ENCODE assay signal across 27 mouse cellular contexts in the genomic region with DNA sequence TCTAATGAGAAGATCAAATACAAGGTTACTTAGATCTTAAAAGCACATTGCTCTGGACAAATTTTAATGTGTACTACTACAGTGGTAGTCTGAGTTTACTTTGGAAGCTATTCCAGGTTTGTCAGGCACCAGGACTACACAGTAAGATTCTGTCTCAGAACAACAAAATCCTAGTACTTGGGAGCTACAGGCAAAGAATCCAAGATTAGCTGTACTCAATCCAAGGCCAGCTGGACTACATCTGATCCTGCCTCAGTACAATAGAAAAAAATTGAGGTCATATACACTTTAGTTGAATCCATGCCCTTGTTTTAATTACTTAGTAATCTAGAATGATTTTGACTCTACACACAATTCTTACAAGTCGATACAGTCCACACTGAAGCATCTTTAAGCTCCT. TPM values are rescaled to one million over a fixed set of nuclear protein-coding genes. Genes with fewer than 3 reads are reported as not detected.
DNase-seq lines count a peak whose midpoint lies in the region; ATAC-seq and TF ChIP-seq lines count a peak whose summit lies in the region.
"Had no signal": no experiment of that assay in that cellular context is flagged by ENCODE, and none has a peak within 500 bp of the region (broad histone marks: within the 10 kb centered on the region; RNA-seq: fewer than 3 reads in every experiment).

No protein-coding gene starts in this region.

- no peak for TF ChIP-seq CTCF in heart, adult 2 months (IDR thresholded peaks at IDR 0.05)

- no peaks in the 10 kb centered on the region for H3K4me1 ChIP-seq in heart, adult 2 months (ENCODE audit: control insufficient read depth, insufficient read depth, low read length)
- no peaks in the 10 kb centered on the region for H3K4me1 ChIP-seq in lung, embryonic 16.5 days (replicated peaks; ENCODE audit: control insufficient read depth, insufficient read depth, low read length)
- H3K4me1 ChIP-seq: embryonic facial prominence, embryonic 10.5 days; embryonic facial prominence, embryonic 12.5 days; forebrain, embryonic 13.5 days; forebrain, embryonic 15.5 days had no signal

- no peaks in the 10 kb centered on the region for H3K36me3 ChIP-seq in heart, adult 2 months (ENCODE audit: control insufficient read depth, insufficient read depth, low read length)
- H3K36me3 ChIP-seq in lung, embryonic 16.5 days (ENCODE audit: control insufficient read depth, insufficient read depth, low read length) = peaks cover 5% of the 10 kb centered on the region; the same call in 1 of the 2 replicates
- H3K36me3 ChIP-seq: forebrain, embryonic 15.5 days had no signal

- TF ChIP-seq POLR2A in heart, adult 2 months (IDR thresholded peaks at IDR 0.05; ENCODE audit: insufficient read depth, low read depth, low read length) = no peak

- intact Hi-C loops in heart, adult 2 months (cut with DNase I) = no loop called here
- intact Hi-C loops in heart, postnatal 10 days (cut with DNase I) = no loop called here

- H3K9me3 ChIP-seq in lung, embryonic 16.5 days (ENCODE audit: control insufficient read depth, low read length) = no peaks in the 10 kb centered on the region
- H3K9me3 ChIP-seq: embryonic facial prominence, embryonic 10.5 days; embryonic facial prominence, embryonic 12.5 days; forebrain, embryonic 13.5 days; forebrain, embryonic 15.5 days; G1E had no signal

- H3K79me2 ChIP-seq in heart, adult 2 months (replicated peaks; ENCODE audit: control insufficient read depth, insufficient read depth, low read length) = no peaks in the 10 kb centered on the region

- H3K9ac ChIP-seq in heart, adult 2 months (ENCODE audit: low read depth, low read length) = no peak overlapping the region
- no peak overlapping the region for H3K9ac ChIP-seq in lung, embryonic 16.5 days (ENCODE audit: low read length)
- H3K9ac ChIP-seq: embryonic facial prominence, embryonic 12.5 days; forebrain, embryonic 13.5 days; forebrain, embryonic 15.5 days had no signal

- no peak overlapping the region for H3K4me2 ChIP-seq in lung, embryonic 16.5 days (ENCODE audit: low read depth, low read length)
- H3K4me2 ChIP-seq: embryonic facial prominence, embryonic 12.5 days; forebrain, embryonic 13.5 days; forebrain, embryonic 15.5 days had no signal

- no peak for TF ChIP-seq EP300 in heart, adult 2 months (IDR thresholded peaks at IDR 0.05; ENCODE audit: insufficient read depth, low read depth, low read length)

- no peak overlapping the region for H3K4me3 ChIP-seq in heart, adult 2 months
- H3K4me3 ChIP-seq in lung, embryonic 16.5 days (ENCODE audit: low read length) = no peak overlapping the region
- H3K4me3 ChIP-seq: embryonic facial prominence, embryonic 10.5 days; embryonic facial prominence, embryonic 12.5 days; forebrain, embryonic 13.5 days; forebrain, embryonic 15.5 days had no signal

- DNase-seq in heart, adult 11 months = peak; percentile 90
- DNase-seq in heart, adult 2 months = no peak
- peak; percentile 34 to 37 for DNase-seq in heart, postnatal 10 days
- DNase-seq in heart, postnatal 4 days = no peak
- no peak for DNase-seq in lung, postnatal 4 days
- DNase-seq: adrenal gland, adult 8-10 months; adrenal gland, postnatal 14 days; adrenal gland, postnatal 36 days; B cell, adult 2 months; cerebellum, adult 11-12 months; cerebellum, adult 2 months; cerebellum, adult 9-10 months; cerebellum, postnatal 10 days; cerebellum, postnatal 25 days had no signal

- 77% methylated on average over 1 of the region's 1 CpGs for WGBS in heart, adult 2 months
- WGBS in lung, embryonic 16.5 days = 73% methylated on average over 1 of the region's 1 CpGs

- peak; percentile 60; the same call in 1 of the 2 replicates for ATAC-seq in lung, embryonic 16.5 days (ENCODE audit: low read depth)
- ATAC-seq: activated CD4-positive, CD25-positive, alpha-beta regulatory T cell, adult 4 months; CD4-positive, CD25-positive, alpha-beta regulatory T cell, adult 4 months; forebrain, embryonic 13.5 days; forebrain, embryonic 15.5 days; Patski had no signal

- no peaks in the 10 kb centered on the region for H3K27me3 ChIP-seq in heart, adult 2 months (ENCODE audit: control insufficient read depth, insufficient read depth, low read length)
- no peaks in the 10 kb centered on the region for H3K27me3 ChIP-seq in lung, embryonic 16.5 days (ENCODE audit: control insufficient read depth, insufficient read depth, low read depth, low read length)
- H3K27me3 ChIP-seq: embryonic facial prominence, embryonic 12.5 days; forebrain, embryonic 13.5 days; forebrain, embryonic 15.5 days; Patski had no signal

- H3K27ac ChIP-seq in heart, adult 2 months = no peak overlapping the region
- H3K27ac ChIP-seq in lung, embryonic 16.5 days (ENCODE audit: low read length) = no peak overlapping the region
- H3K27ac ChIP-seq: embryonic facial prominence, embryonic 10.5 days; embryonic facial prominence, embryonic 12.5 days; forebrain, embryonic 13.5 days; forebrain, embryonic 15.5 days had no signal

RNA-seq across cellular contexts. Expression of a gene that starts 16.1 kb away (rescaled TPM):
- total RNA-seq in heart, adult 2 months (2021) = 10 to 100 TPM; 57.1 to 58.3 TPM
- 32.3 and 53.6 TPM in 2 replicates for polyA plus RNA-seq in heart, adult 2 months (2012; rRNA removed)
- total RNA-seq in heart, postnatal 10 days (2021) = 10 to 100 TPM; 59.8 to 61.4 TPM
- 10 to 100 TPM; 54.2 to 59.1 TPM for total RNA-seq in heart, postnatal 4 days (2021)
- polyA plus RNA-seq in lung, embryonic 16.5 days (2015; fragmentation: Nextera tagmentation; extraction: Ambion mirVana) = 65.3 and 68.9 TPM in 2 replicates

RNA-seq across cellular contexts. Expression of a gene that starts 33.5 kb away (rescaled TPM):
- total RNA-seq in heart, adult 2 months (2021) = 10 to 100 TPM; 60.6 to 64.8 TPM
- 56.0 and 68.7 TPM in 2 replicates for polyA plus RNA-seq in heart, adult 2 months (2012; rRNA removed)
- 10 to 100 TPM; 43.4 to 53.1 TPM for total RNA-seq in heart, postnatal 10 days (2021)
- total RNA-seq in heart, postnatal 4 days (2021) = 10 to 100 TPM; 39.0 TPM
- 32.7 and 35.5 TPM in 2 replicates for polyA plus RNA-seq in lung, embryonic 16.5 days (2015; fragmentation: Nextera tagmentation; extraction: Ambion mirVana)

RNA-seq across cellular contexts. Expression of a gene that starts 41.6 kb away (rescaled TPM):
- total RNA-seq in heart, adult 2 months (2021) = 10 to 100 TPM; 17.9 to 18.7 TPM
- polyA plus RNA-seq in heart, adult 2 months (2012; rRNA removed) = 17.2 and 26.5 TPM in 2 replicates
- 10 to 100 TPM; 18.9 to 22.1 TPM for total RNA-seq in heart, postnatal 10 days (2021)
- total RNA-seq in heart, postnatal 4 days (2021) = 10 to 100 TPM; 16.9 to 18.3 TPM
- polyA plus RNA-seq in lung, embryonic 16.5 days (2015; fragmentation: Nextera tagmentation; extraction: Ambion mirVana) = 28.6 and 29.6 TPM in 2 replicates

RNA-seq across cellular contexts. Expression of a gene that starts 41.8 kb away (rescaled TPM):
- 10 to 100 TPM; 19.4 to 27.3 TPM for total RNA-seq in heart, adult 2 months (2021)
- polyA plus RNA-seq in heart, adult 2 months (2012; rRNA removed) = 19.7 and 27.9 TPM in 2 replicates
- 10 to 100 TPM; 24.9 to 28.8 TPM for total RNA-seq in heart, postnatal 10 days (2021)
- total RNA-seq in heart, postnatal 4 days (2021) = 10 to 100 TPM; 37.4 to 41.1 TPM
- 68.6 and 75.3 TPM in 2 replicates for polyA plus RNA-seq in lung, embryonic 16.5 days (2015; fragmentation: Nextera tagmentation; extraction: Ambion mirVana)

RNA-seq across cellular contexts. Expression of a gene that starts 50.5 kb away (rescaled TPM):
- not detected for total RNA-seq in heart, adult 2 months (2021)
- polyA plus RNA-seq in heart, adult 2 months (2012; rRNA removed) = not detected in 2 replicates
- not detected for total RNA-seq in heart, postnatal 10 days (2021)
- total RNA-seq in heart, postnatal 4 days (2021) = not detected
- 1.7 and 1.9 TPM in 2 replicates for polyA plus RNA-seq in lung, embryonic 16.5 days (2015; fragmentation: Nextera tagmentation; extraction: Ambion mirVana)
- total RNA-seq: adrenal gland, adult 18-20 months; adrenal gland, adult 8-10 months; adrenal gland, postnatal 14 days; adrenal gland, postnatal 36 days; G1E had no signal
- polyA plus RNA-seq: activated CD4-positive, CD25-positive, alpha-beta regulatory T cell, adult 4 months; CD4-positive, CD25-positive, alpha-beta regulatory T cell, adult 4 months; cerebellum, adult 2 months; cortical plate, adult 2 months; embryonic facial prominence, embryonic 10.5 days; embryonic facial prominence, embryonic 12.5 days; embryonic facial prominence, embryonic 14.5 days; forebrain, embryonic 11.5 days; forebrain, embryonic 13.5 days; forebrain, embryonic 15.5 days; G1E had no signal

Comparison
In these comparisons a context has a peak if more than half of its experiments do, and no peak if none do; other contexts are left out.
1. DNase-seq: peak in heart, adult 11 months (single experiment) and heart, postnatal 10 days (2 of 2); none in heart, adult 2 months (0 of 2), heart, postnatal 4 days (single experiment) and lung, postnatal 4 days (0 of 2).